Mouse (Mus musculus) monocyte, adult 5-6 weeks (primary cell): ENCODE measurements around the gene Gm28053. TPM values are rescaled to one million over a fixed set of nuclear protein-coding genes. Genes with fewer than 3 reads are reported as not detected.
A peak's percentile ranks its signal among the peaks of the same experiment; 100 is the strongest.

Experiments
- ATAC-seq: fragments of 153-309, 156-312 bp; replicated peaks from 2 replicates; pipeline ENCODE4 v1.8.0; 2017; ENCODE audit warnings: mild to moderate bottlenecking; ENCODE audit not compliant: low TSS enrichment, insufficient number of reproducible peaks, severe bottlenecking, poor library complexity, low FRiP score
- total RNA-seq: library from RNA; stranded (forward); fragments of 200-1000, 200-491, 200-594 nt; gene quantifications from 3 replicates; pipeline ENCODE4 v1.2.3, GENCODE M21; 2017

Gene Gm28053
- total RNA-seq, 1 experiment from 2014 or later = 34.4 TPM

DNA sequence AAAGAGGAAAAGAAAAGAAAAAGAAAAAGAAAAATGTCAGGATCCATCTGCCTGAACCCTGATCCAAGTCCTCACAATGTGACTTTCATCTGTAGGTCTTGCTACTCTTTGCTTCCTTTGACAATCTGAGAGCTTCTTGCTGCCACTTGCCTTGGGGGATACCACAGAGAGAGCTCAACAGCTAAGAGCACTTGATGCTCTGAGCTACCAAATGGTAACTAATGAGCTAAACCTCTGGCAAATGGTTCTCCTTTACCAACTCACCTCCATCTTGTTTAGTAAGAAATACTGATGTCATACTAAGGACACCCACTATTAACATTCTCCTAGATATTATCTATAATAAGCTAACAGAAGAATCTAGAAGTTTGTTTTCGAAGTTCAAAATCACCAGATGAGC lies 15.3 kb downstream of the Gm28053 start:
- ATAC-seq = no peak

DNA sequence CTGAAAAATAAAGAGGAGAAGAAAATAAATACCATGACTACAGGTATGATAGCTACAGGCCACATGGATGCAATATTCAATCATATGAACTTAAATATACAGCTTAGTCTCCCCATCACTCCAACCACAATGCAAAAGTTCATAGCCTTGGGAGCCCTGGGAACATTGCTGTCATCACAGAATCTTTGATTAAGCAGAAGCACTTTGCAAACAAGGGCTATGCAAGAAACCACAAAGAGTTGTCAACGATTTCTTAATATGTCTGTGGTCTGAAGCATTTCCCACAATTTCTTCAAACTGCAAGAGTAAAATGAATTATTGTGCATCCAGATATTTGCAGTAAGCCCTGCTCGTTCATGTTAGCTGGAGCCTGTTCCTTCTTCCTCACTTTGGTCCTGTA lies 18.6 kb downstream of the Gm28053 start:
- ATAC-seq = no peak

DNA sequence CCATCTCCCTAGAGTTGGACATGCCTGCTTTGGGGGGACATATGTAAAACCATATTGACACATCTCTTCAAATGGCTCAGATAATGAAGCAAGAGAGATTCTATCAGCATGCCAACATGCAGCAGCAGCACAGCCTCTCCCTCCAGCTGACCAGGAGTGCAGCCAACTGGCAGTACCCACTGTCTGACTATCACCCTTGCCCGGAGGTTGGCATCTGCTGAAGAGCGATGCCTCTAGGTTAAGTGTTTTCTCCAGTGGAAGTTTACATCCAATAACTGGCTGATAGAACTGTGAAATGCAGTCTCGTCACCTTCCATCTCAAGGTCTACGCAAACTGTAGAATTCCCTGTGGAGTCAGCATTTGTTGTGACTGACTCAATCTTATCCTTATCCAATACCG lies 19.3 kb downstream of the Gm28053 start:
- no peak for ATAC-seq

DNA sequence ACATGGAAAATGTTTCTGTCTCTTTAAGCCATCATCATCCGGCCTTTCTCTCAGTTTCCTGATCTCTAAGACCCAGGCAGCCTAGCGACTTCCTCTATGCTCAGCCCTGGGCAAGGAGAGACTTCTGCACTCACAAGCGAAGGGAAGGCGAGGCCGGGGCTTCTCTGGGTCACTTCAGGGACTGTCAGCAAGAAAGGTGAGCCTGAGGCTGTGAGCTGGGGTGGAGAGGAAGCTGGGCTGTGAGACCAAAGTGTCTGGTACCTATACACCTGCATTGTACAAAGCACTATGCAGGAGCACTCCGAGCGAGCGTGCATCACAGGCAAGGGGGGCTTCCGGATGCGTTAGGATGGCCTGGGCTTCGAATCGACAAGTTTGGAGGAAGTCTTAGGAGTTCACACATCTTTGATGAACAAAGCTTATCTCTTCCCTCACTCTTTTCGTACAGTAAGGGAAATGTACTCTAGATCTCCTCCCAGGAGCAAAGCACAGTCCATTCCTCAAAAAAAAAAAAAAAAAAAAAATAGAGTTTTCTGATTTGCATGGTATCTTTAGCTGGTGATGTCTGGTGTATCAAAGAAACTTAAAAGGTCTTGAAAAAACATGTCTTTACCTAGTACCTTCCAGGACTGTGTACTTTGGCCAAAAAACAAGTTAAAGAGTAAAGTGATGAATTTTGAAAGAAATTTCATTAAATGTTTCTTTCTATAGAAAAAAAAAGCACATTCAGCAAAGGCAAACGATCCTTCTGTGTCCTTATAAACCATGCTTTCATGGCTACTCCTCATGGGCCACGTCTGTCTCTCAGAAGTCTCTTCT lies 20.8 kb downstream of the Gm28053 start, which contains the start of gene Gimap1:
Gene Gimap1 (plus strand): TSS at position 94 of the 819 bp plus-strand sequence.
- ATAC-seq = peak; percentile 59; the same call in 1 of the 2 replicates

DNA sequence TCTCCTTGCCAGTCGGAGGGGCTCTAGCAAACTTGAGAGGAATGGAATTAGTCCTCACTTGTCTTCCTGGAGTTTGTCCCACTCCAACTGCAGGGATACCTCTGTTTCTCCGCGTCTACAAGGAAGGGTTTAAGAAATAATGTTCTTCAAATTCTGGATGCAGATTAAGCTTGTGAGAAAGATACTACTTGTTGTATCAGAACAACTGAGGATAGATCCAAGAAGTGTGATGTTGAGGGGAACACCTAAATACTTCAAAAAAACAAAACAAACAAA lies 21.3 kb downstream of the Gm28053 start:
- no peak for ATAC-seq

DNA sequence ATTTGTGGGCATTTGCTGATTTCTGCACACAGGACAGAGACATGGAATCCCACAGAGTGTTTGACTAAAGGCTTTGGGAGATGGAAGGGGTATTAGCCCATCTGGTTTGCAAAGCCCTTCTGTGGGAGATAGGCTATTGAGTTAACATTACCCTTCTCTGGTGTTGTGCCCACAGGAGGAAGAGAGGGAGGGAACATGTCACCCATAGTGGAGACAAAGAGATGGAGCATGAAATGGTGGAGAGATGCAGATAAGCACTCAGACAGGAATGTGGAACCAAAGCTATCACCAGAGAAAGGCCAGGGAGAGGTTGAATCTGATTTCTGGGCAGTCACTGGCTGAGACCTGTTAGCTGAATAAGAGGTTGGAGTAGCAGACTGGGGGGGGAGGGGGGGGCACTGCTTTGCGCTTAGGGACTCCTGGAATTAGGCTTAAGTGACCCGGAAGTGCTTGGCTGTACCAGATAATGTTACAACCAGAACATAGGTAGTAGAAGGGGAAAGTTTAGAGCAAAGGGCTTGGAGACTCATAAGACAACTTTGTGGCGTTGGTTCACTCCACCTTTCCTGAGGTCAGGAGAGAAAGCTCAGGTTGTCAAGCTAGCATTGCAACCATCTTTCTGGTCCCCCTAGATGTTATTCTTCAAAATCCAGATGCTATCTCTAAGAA lies 22.2 kb downstream of the Gm28053 start:
- ATAC-seq = no peak

DNA sequence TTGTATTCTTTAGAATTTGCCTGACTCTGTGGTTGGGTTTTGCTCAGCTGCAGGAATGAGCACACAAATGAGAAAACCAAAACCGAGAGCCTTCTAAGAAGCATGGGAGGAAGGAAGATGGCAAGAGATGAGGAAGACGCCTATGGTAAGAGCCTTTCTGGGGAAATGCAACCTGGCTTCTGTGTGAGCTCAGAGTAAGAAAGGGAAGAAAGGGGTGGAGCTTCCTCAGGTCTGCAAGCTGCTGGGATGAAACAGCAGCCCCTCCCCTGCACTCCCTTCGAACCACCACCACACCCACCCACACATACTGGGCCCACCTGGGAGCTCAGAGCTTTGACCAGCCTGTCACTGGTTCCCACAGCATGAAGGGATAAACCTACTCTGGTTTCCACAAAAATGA lies 22.9 kb downstream of the Gm28053 start:
- no peak for ATAC-seq

DNA sequence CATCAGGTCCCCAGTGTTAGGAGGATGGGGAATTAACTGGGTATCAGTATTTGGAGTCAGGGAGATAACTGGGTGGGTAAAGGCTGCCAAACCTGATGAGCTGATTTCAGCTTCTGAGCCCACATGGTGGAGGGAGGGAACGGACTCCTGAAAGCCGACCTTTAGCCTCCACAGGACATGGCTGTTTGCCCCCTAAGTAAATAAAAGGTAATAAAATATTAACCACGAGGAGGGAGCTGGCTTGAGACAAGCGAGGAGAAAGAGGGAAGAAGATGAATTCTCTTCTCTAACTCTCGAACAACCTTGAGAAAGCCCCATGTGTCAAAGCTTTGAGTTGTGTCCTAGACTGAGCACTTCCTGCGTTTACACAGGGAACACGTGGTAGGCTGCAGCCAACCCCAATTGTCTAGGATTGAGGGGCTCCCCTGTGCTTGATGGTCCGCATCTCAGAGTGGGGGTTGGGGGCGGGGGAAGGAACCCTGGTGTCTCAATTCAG lies 23.4 kb downstream of the Gm28053 start:
- no peak for ATAC-seq

DNA sequence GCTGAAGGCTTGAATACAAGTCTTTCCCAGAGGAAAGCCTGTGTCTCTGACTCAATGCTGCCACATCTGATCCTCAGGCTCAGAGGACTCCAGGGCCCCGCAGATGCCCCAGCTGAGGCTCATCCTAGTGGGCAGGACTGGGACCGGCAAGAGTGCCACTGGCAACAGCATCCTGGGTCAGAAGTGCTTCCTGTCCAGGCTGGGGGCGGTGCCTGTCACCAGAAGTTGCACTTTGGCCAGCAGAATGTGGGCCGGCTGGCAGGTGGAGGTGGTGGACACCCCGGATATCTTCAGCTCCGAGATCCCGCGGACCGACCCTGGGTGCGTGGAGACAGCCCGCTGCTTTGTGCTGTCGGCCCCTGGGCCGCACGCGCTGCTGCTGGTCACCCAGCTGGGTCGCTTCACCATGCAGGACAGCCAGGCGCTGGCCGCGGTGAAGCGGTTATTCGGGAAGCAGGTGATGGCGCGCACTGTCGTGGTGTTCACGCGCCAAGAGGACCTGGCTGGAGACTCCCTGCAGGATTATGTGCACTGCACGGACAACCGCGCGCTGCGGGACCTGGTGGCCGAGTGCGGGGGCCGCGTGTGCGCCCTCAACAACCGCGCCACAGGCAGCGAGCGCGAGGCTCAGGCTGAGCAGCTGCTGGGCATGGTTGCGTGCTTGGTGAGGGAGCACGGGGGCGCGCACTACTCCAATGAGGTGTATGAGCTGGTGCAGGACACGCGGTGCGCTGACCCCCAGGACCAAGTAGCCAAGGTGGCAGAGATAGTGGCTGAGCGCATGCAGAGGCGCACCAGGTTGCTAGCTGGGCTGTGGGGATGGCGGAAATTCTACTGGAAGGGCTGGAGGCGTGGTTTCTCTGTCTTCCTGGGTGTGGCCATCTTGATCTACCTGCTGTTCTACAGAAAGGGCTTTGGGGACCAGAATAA lies 24.3 kb downstream of the Gm28053 start:
- no peak for ATAC-seq

DNA sequence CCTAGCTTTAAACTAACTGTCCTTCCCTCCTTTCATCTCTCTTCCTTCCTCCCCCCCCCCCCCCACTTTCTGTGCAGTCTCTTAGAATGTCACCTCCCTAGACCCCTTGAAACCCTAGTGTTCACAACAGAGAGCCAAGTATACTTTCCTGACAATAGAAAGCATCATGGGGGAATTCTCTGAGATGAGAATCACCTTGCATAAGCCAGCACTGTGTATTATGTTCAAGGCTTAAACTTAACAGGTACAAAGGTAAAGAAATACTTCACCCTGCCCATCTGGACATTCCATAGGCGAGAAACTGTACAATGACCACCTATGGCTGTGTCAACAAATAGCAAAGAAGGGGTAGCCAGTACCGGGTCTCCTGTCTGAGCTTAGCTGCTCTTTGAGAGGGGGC lies 27.1 kb downstream of the Gm28053 start:
- ATAC-seq = no peak

DNA sequence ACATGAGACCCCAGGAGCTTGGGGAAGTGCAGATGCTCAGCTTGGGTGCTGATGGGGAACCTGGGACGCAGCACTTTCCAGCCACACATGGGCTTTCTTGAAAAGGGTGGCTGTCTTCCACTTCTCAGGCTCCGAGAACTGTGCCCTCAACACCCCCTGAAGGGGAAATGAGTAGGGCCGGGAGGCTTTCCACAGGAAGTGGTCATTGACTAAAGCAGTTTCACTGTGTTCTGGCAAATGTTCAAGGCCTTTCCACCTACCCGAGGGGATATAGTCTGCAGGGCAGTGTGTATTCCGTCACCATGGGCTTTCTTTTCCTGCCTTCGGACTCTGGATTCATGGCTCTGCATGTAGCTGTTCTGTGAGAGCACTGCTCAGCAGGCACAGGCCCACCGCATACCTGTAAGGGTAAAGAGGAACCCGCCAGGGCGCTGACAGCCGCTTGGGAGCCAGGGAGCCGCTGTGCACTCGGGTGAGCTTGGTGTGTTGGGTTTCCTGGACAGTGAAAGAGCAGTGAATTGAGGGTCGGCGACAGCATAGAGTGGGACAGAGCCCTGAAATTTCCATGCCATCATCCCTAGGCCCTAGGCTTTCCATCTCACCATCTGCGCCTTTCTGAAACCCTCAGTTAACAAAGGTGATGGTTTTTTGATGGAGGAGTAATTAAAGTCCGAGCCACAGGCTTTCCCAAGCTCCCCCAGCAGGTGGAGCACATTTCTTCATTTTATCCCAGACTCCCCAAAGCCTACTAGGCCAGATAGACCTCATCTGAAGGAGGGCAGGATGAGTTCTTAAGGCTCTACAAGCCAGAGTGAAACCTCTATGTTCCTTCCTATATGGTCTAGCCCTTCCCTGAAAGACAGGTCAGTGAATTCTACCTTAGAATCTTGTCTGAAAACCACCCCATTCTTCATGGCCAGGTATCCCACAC lies 27.8 kb downstream of the Gm28053 start, which contains the start of gene Gimap5:
Gene Gimap5 (plus strand): TSS at position 239 of the 931 bp plus-strand sequence.
- ATAC-seq = peak; percentile 46

DNA sequence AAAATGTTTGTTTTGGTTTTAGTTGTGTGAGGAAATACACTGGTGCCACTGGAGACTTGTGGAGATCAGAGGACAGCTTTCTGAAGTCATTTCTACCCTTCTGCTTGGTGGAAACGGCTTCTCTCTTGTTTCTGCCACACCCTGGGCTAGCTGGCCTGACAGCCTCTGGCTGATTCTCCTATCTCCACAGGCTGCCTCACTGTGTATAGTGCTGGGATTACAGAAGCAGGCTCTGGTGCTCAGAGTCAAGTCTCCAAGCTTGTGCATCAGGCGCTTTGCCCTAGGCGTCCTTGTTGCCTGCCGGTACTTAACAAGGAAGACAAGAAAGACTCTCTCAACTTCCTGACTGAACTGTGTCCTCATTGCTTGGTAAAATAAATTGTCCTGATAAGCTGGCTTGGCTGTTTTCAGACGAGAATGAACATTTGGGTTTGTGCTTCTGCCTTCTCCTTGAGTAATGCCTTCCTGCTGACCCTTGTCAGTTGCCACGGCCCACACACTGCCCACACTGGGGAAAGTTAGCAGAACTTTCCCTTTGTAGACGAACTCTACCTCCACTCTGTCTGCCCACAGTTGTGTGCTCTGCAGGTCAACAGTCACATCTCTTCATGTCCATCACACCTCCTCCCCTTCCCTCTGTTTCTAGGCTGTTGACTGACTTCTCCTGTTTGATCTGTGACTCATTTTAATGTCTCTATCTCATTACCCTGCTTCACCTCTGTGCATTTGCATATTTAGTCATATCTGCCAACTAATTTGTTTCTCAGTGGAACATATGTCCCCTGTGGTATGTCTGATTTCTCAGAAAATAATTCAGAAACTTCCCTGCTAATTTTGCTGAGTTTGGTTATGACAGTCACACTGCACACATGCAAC lies 28.9 kb downstream of the Gm28053 start:
- peak; percentile 45; the same call in 1 of the 2 replicates for ATAC-seq

DNA sequence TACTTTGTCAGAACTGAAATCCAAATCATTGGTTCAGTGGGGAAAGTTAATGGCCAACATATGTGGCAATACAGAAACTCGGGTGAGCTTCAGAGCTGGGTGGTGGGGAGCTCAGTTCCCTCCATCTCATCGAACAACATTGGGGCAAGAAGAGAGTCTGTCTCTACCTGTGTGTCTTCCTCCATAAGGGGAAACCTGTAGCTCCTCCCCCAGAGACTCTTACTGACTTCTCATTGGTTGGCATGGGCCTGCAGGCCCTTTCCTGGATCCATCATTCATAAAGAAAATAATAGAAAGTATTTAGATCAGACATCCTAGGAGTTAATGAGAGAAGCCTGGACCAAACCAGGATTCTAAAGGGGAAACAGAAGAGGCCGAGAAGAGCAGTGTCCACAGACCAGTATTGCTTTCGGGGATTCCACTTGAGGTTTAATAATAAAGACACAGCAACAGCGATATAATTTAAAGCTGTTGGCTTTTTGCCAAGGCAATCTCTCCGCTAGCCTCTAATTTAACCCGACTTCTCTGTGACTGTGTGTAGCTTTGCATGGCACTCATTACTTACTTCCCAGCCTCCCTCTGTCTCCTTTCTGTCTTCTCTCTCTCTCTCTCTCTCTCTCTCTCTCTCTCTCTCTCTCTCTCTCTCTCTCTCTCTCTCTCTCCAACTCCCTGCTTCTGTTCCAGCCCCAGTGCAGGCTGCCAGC lies 45.3 kb downstream of the Gm28053 start:
- ATAC-seq = no peak

DNA sequence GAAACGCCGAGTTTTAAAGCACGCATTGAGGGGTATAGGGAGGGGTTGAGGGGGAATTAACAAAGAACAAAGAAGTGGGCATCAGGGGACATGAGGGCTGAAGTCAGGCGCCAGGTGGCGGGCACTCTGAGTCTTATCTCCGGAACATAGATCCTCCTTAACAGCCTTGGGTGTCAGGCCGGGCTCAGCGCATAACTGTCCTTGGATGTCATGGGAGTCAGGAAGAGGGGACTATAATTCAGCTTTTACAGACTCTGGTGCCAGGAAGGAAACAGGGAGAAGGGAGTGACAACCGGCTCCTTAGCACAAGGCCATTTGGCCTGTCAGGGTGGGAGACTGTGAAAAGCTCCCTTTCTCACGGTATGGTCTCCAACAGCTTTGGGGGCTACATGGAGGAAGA lies 46.1 kb downstream of the Gm28053 start:
- ATAC-seq = no peak

DNA sequence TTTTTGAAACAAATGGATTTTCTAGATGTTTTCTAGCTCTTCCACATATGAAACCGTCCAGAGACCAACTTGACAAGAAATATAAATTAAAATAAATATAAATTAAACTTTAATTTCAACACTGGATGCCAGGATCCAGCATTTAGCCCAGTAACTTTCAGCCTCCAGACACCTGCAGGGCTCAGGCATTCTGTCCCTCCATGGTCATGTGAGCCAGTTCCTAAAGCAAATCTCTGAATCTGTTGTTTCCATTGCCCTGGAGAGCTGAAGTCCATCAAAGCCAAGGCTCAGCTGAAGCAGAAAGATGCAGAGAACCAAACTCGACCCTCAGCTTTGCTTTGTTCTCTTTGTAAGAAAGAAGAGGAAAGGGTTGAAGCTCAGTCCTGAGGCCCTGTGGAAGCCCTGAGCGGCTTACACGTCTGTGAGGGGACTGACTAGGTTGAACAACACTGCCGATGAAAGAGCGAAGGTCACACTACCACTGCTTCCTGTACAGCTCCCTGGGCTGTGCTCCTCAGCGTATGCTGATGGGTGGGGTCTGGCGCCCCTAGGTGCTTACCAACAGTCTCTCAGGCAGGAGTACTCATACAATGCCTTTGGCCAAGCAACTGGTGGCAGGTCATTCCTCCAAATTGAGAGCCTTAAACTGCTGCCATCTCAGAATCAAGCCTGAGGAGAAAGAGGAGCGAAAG lies 49.9 kb downstream of the Gm28053 start:
- ATAC-seq = no peak; the same call in 1 of the 2 replicates

DNA sequence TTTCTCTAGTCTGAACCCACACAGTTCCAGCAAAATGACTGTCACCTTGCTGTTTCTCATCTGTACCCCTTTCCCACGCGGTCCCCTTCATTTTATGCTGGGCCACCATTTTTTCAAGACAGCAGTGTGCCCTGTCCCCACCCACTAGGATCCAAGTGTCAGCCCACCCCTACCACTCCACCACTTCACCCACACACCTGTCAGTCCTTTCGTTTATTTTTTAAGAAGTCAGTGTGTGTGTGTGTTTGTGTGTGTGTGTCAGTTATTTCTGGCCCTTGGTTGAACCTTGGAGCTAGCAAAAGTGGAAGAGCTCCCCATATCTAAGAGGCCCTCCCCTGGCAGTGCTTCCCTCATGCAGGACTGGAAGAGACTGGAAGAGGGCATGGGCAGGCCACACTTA lies 50.5 kb downstream of the Gm28053 start:
- no peak for ATAC-seq
